Mouse (Mus musculus): ENCODE data around the gene Sp2. TPM values are rescaled to one million over a fixed set of nuclear protein-coding genes. Genes with fewer than 3 reads are reported as not detected.

The Sp2 gene
- polyA plus RNA-seq, 1 experiment, result 23.0 TPM

GRCm38 (mm10) chr11:96997380-96997956 is 14.7 kb upstream of the Sp2 start:
- TF ChIP-seq GATA1 (IDR thresholded peaks at IDR 0.05; ENCODE audit: low read length) (no peak), TAL1 (IDR thresholded peaks at IDR 0.05; ENCODE audit: low read length) (no peak)
- Histone ChIP-seq H3K9me3 (ENCODE audit: control insufficient read depth, low read length) (no peaks in the 10 kb centered on the region), H3K27me3 (ENCODE audit: control insufficient read depth) (peaks cover 74% of the 10 kb centered on the region), H3K36me3 (ENCODE audit: control insufficient read depth) (no peaks in the 10 kb centered on the region), H3K4me1 (ENCODE audit: control insufficient read depth) (no peaks in the 10 kb centered on the region), H3K4me3 (replicated peaks) (no peak overlapping the region)

GRCm38 (mm10) chr11:96996773-96997379 is 14.1 kb upstream of the Sp2 start:
- no peak for TF ChIP-seq TAL1 (IDR thresholded peaks at IDR 0.05; ENCODE audit: low read length)
- no peak for TF ChIP-seq GATA1 (IDR thresholded peaks at IDR 0.05; ENCODE audit: low read length)
- H3K4me1 ChIP-seq (ENCODE audit: control insufficient read depth), result no peaks in the 10 kb centered on the region
- H3K4me3 ChIP-seq (replicated peaks), result no peak overlapping the region
- no peaks in the 10 kb centered on the region for H3K9me3 ChIP-seq (ENCODE audit: control insufficient read depth, low read length)
- H3K27me3 ChIP-seq (ENCODE audit: control insufficient read depth), result peaks cover 76% of the 10 kb centered on the region
- no peaks in the 10 kb centered on the region for H3K36me3 ChIP-seq (ENCODE audit: control insufficient read depth)

- Histone ChIP-seq H3K4me1 (ENCODE audit: control insufficient read depth) (no peaks in the 10 kb centered on the region), H3K9me3 (ENCODE audit: control insufficient read depth, low read length) (no peaks in the 10 kb centered on the region), H3K36me3 (ENCODE audit: control insufficient read depth) (no peaks in the 10 kb centered on the region), H3K27me3 (ENCODE audit: control insufficient read depth) (peaks cover 81% of the 10 kb centered on the region), H3K4me3 (replicated peaks) (no peak overlapping the region)
- TF ChIP-seq TAL1 (IDR thresholded peaks at IDR 0.05; ENCODE audit: low read length) (no peak), GATA1 (IDR thresholded peaks at IDR 0.05; ENCODE audit: low read length) (no peak)
Measured at GRCm38 (mm10) chr11:96995836-96996772, 13.3 kb upstream of the Sp2 start.

- Histone ChIP-seq H3K4me1 (ENCODE audit: control insufficient read depth) (no peaks in the 10 kb centered on the region), H3K27me3 (ENCODE audit: control insufficient read depth) (peaks cover 81% of the 10 kb centered on the region)
Measured at GRCm38 (mm10) chr11:96995031-96995430, 12.3 kb upstream of the Sp2 start.

GRCm38 (mm10) chr11:96992722-96993311 is 10.1 kb upstream of the Sp2 start:
- Histone ChIP-seq H3K27me3 (ENCODE audit: control insufficient read depth) (peaks cover 79% of the 10 kb centered on the region), H3K36me3 (ENCODE audit: control insufficient read depth) (no peaks in the 10 kb centered on the region), H3K4me1 (ENCODE audit: control insufficient read depth) (peaks cover 7% of the 10 kb centered on the region), H3K9me3 (ENCODE audit: control insufficient read depth, low read length) (no peaks in the 10 kb centered on the region; the same call in 1 of the 2 replicates), H3K4me3 (replicated peaks) (no peak overlapping the region)
- no peak for TF ChIP-seq TAL1 (IDR thresholded peaks at IDR 0.05; ENCODE audit: low read length)
- TF ChIP-seq GATA1 (IDR thresholded peaks at IDR 0.05; ENCODE audit: low read length), result no peak

More at GRCm38 (mm10) chr11:96995031-96995430, 12.3 kb upstream of the Sp2 start:
- no peaks in the 10 kb centered on the region for H3K36me3 ChIP-seq (ENCODE audit: control insufficient read depth)
- no peak overlapping the region for H3K4me3 ChIP-seq (replicated peaks)
- TF ChIP-seq GATA1 (IDR thresholded peaks at IDR 0.05; ENCODE audit: low read length), result no peak
- TF ChIP-seq TAL1 (IDR thresholded peaks at IDR 0.05; ENCODE audit: low read length), result no peak
- no peaks in the 10 kb centered on the region for H3K9me3 ChIP-seq (ENCODE audit: control insufficient read depth, low read length)

DNA sequence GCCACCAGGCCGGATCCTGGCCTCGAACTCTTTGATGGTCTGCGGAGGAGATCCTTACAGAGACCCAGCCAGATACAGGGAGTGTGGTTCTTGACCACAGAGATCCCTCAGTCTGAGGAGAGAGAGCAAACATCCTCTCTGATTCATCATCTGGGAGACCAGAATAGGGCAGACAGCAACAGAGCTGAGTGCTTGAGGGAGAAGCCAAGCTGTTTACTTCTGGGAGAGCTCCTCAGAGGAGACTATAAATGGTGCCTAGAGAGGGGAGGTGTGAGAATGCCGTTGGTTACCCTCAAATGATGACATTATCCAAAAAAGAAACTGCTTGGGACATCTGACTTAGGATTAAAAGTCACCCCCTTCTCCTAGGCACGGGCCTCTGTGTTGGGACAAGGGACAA is 8.7 kb upstream of the Sp2 start:
- TF ChIP-seq TAL1 (IDR thresholded peaks at IDR 0.05; ENCODE audit: low read length), result no peak
- no peak for TF ChIP-seq GATA1 (IDR thresholded peaks at IDR 0.05; ENCODE audit: low read length)
- Histone ChIP-seq H3K27me3 (ENCODE audit: control insufficient read depth) (peaks cover 79% of the 10 kb centered on the region), H3K9me3 (ENCODE audit: control insufficient read depth, low read length) (no peaks in the 10 kb centered on the region; the same call in 1 of the 2 replicates), H3K36me3 (ENCODE audit: control insufficient read depth) (no peaks in the 10 kb centered on the region), H3K4me1 (ENCODE audit: control insufficient read depth) (peaks cover 10% of the 10 kb centered on the region), H3K4me3 (replicated peaks) (no peak overlapping the region)

DNA sequence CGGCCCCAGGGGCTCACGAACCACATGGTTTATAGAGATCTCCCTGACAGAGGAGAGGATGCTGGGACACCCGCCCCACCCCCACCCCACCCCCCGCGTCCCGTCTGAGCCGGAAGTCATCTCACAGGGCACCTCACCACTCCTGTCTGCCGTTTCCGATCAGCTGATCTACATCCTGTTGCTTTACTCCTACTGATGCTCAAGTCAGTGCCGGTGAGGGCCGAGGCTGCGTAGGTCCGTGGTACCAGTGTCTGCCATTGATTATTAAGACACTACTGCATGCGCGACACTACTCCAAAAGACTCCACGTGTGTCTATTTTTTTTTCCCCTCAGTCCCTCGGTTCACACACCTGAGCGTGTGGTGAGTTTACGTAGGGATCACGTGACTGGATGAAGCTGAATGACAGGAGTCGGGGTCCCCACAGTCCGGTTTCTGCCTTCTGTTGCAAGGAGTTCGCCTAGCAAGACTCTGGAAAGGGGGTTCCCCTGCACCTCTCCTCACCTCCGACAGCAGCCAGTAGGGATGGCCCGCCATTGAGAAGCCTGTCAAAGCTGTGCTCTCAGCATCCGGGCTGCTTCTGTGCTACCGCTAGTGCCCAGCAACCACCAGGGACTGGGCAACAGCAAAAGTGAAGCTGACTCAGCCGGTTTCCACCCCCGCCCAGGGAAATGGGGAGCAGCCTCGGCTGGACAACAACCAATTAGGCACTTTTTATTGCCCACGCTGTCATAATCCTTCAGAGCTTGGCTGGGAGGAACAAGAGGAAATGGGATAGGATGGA is 5.3 kb upstream of the Sp2 start:
- TF ChIP-seq TAL1 (IDR thresholded peaks at IDR 0.05; ENCODE audit: low read length), result no peak
- TF ChIP-seq GATA1 (IDR thresholded peaks at IDR 0.05; ENCODE audit: low read length), result no peak
- Histone ChIP-seq H3K27me3 (ENCODE audit: control insufficient read depth) (peaks cover 79% of the 10 kb centered on the region), H3K9me3 (ENCODE audit: control insufficient read depth, low read length) (no peaks in the 10 kb centered on the region; the same call in 1 of the 2 replicates), H3K36me3 (ENCODE audit: control insufficient read depth) (no peaks in the 10 kb centered on the region), H3K4me1 (ENCODE audit: control insufficient read depth) (peaks cover 10% of the 10 kb centered on the region), H3K4me3 (replicated peaks) (no peak overlapping the region)

DNA sequence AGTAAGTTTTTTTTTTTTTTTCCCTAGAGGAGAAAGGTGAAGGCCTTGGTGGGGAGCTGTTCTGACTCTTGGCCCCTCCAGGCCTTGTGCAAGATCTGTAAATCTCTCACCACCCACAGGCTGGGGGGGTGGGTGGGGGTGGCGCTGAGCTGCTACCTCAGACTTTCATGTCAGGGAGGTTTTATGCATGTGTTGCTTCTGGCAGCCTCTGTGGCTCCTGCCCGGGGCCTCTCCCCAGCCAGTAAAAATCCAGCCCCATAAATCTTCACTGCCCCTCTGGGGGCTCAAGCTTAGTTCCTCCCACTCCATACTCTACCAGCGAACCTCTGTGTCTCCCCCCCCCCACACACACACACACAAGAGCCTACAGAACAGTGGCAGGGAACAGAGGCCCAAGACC is 3.7 kb upstream of the Sp2 start:
- Histone ChIP-seq H3K4me1 (ENCODE audit: control insufficient read depth) (peaks cover 17% of the 10 kb centered on the region), H3K36me3 (ENCODE audit: control insufficient read depth) (no peaks in the 10 kb centered on the region), H3K9me3 (ENCODE audit: control insufficient read depth, low read length) (no peaks in the 10 kb centered on the region; the same call in 1 of the 2 replicates), H3K27me3 (ENCODE audit: control insufficient read depth) (peaks cover 65% of the 10 kb centered on the region), H3K4me3 (replicated peaks) (no peak overlapping the region)
- TF ChIP-seq TAL1 (IDR thresholded peaks at IDR 0.05; ENCODE audit: low read length), result no peak
- TF ChIP-seq GATA1 (IDR thresholded peaks at IDR 0.05; ENCODE audit: low read length), result no peak

All from erythroblast, embryonic 14.5 days (primary cell).